Mouse (Mus musculus) macrophage (primary cell): ENCODE data around the gene Ubash3a. TPM values are rescaled to one million over a fixed set of nuclear protein-coding genes. Genes with fewer than 3 reads are reported as not detected.
"Not testable (repeated sequence)": the region's sequence is repeated elsewhere in the genome, so short reads cannot be mapped to it uniquely, and the experiment has no call there.

Experiments
- H3K27ac ChIP-seq: fragments of 350-480 bp; formaldehyde crosslinking; 2 replicates; pipeline ENCODE4 v1.9.0; 2021
- H3K36me3 ChIP-seq: fragments of 350-480 bp; formaldehyde crosslinking; 2 replicates; pipeline ENCODE4 v1.9.0; 2021; ENCODE audit errors: inconsistent target
- H3K4me3 ChIP-seq: fragments of 350-480 bp; formaldehyde crosslinking; 2 replicates; pipeline ENCODE4 v1.9.0; 2021; ENCODE audit errors: inconsistent target
- H3K79me2 ChIP-seq: fragments of 350-480 bp; formaldehyde crosslinking; 2 replicates; pipeline ENCODE4 v1.9.0; 2021; ENCODE audit errors: inconsistent target
- WGBS: methylation state at CpG from one replicate; pipeline ENCODE4 v1.1.7; 2026; ENCODE audit warnings: inconsistent platforms; ENCODE audit not compliant: missing documents; 5-methylcytosine and 5-hydroxymethylcytosine counted together
- polyA plus RNA-seq: library from polyadenylated mRNA; stranded (reverse); fragments of 250-400 nt; gene quantifications from 3 replicates; pipeline ENCODE4 v1.2.4, GENCODE M21; 2018; ENCODE audit warnings: inconsistent platforms

Gene Ubash3a
- polyA plus RNA-seq, 1 experiment from 2014 or later: 0.24 TPM

DNA sequence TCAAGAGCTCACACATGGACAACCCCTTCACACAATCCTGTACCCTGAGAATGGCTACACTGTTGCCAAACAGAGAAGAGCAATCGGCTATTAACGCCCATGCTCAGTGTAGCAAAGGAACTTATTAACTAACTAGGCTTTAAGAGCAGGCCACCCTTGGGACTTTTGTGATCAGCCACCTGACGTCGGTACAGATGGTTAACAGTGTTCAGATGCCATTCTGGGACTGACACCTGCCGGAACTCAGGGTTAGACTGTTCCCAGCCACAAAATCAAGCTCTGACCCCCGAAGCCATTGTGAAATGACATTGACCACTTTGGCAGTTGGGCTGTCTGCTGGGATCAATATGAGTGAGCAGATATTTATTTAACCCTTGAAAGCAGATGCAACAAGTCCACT is 53.7 kb downstream of the Ubash3a start:
- 87% methylated on average over 6 of the region's 6 CpGs for WGBS
- no peaks in the 10 kb centered on the region for H3K36me3 ChIP-seq
- H3K79me2 ChIP-seq: no peaks in the 10 kb centered on the region
- no peak overlapping the region for H3K27ac ChIP-seq
- H3K4me3 ChIP-seq: no peak overlapping the region

DNA sequence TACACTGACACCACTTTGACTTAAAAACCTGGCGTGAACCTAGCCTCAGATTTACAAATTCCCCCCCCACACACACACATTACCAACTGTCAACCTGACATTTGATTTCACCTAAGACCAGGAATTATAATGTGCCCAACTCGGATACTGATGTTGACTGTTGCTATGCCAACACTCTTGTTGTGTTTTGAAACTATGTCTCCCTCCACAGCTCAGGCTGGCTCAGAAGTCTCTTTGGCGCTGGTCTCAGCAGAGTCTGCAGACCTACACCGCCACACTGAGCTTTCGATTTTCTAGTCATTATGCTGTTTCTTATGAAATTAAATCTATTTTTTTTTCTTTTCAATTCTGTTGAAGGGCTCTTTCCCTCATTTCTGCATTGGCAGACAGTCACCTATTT is 55.0 kb downstream of the Ubash3a start:
- Histone ChIP-seq H3K27ac (no peak overlapping the region), H3K36me3 (no peaks in the 10 kb centered on the region), H3K79me2 (no peaks in the 10 kb centered on the region), H3K4me3 (no peak overlapping the region)
- 85% methylated on average over 5 of the region's 5 CpGs for WGBS

- WGBS: 96% methylated on average over 5 of the region's 5 CpGs
- Histone ChIP-seq H3K79me2 (no peaks in the 10 kb centered on the region), H3K36me3 (no peaks in the 10 kb centered on the region), H3K27ac (no peak overlapping the region), H3K4me3 (no peak overlapping the region)
Observed at GRCm38 (mm10) chr17:31263770-31264169, 56.1 kb downstream of the Ubash3a start.

DNA sequence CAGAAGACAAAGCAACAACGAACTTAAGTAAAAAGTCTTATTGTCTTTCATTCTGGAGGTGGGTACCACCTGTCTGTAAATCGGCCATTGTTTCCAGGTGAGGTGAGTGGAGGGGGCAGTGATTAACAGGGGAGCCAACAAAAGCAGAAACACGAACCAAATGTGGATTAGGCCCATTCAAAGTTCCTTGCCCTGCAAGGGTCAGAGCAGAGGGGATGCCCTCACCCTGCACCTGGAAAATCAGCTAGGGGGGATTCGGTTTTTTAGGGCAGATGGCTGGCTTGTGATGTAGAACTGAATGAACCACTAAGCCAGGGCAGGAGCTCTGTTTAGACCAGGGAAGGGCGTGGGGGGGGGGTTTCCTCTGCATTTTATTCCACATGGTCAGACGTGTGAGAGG is 56.7 kb downstream of the Ubash3a start:
- Histone ChIP-seq H3K27ac (no peak overlapping the region), H3K79me2 (no peaks in the 10 kb centered on the region), H3K36me3 (no peaks in the 10 kb centered on the region), H3K4me3 (no peak overlapping the region)
- WGBS: 87% methylated on average over 6 of the region's 6 CpGs

GRCm38 (mm10) chr17:31265171-31265572 is 57.5 kb downstream of the Ubash3a start:
- Histone ChIP-seq H3K27ac (no peak overlapping the region), H3K4me3 (no peak overlapping the region), H3K36me3 (no peaks in the 10 kb centered on the region), H3K79me2 (no peaks in the 10 kb centered on the region)
- 4% methylated on average over 3 of the region's 3 CpGs for WGBS

DNA sequence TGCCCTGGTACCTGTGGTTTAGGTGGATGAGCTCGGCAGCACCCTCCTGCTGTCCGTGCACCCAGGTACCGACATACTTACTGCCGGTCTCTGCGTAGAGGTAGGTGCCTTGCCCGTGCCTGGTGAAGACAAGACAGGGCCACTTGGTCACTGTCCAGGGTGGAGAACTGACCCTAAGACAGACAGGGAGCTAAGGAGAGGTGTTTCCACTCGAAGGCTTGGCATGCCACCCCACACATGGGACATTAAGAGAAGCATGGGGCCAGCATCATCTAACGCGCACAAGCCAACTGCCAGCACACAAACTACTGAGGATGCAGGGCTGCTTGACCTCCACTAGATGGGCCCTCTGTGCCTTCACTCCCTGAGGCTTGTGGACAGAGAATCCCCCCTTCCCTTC is 58.2 kb downstream of the Ubash3a start:
- 92% methylated on average over 8 of the region's 9 CpGs for WGBS
- no peaks in the 10 kb centered on the region for H3K36me3 ChIP-seq
- no peaks in the 10 kb centered on the region for H3K79me2 ChIP-seq
- H3K4me3 ChIP-seq: no peak overlapping the region
- no peak overlapping the region for H3K27ac ChIP-seq

DNA sequence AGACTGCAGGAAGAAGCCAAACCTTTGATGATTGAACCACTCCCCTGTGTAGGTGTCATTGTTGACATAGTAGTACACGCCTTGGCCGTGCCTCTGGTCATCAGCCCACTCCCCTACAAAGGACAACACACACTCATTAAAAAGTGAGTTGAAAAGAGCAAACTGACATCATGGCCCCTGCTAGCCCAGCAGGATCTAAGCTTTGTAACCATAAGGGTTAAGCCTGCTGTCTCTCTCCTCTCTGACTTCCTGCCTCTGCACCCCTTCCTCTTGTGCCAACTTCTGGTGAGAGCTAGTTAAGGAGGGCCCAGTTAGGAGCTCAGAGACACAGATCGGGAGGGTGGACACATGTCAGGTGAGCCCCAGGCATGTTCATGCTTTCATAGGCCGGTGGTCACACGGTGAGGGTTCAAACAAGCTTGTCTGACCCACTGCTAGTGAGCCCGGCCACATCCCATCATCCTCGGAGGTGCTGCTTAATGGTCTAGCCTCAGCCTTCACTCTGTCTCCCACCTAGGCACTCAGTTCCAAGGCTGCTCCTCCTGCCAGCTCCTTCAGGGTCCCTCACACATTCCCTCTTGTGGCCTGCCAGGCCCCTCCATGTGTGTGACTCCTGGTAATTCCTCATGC is 58.8 kb downstream of the Ubash3a start:
- H3K36me3 ChIP-seq: no peaks in the 10 kb centered on the region
- no peak overlapping the region for H3K27ac ChIP-seq
- no peaks in the 10 kb centered on the region for H3K79me2 ChIP-seq
- 81% methylated on average over 7 of the region's 7 CpGs for WGBS
- H3K4me3 ChIP-seq: no peak overlapping the region

DNA sequence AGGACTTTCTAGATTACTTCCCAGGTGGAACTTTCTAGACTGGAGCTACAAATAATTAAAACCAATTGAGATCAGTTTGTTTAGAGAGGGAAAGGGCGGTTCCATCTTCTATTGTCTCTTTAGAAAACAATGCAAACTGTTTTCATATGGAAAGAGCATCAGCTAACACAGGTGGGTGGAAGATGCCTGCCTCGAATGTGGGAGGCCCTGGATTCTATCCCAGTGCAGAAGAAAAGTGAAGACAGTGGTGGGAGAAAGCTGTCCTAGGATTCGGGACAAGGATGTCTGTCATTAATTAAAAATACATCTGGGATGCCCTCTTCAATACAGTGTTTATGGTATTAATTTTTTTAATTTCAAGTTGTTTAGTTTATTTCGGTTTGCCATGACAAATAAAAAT is 59.5 kb downstream of the Ubash3a start:
- no peaks in the 10 kb centered on the region for H3K36me3 ChIP-seq
- no peaks in the 10 kb centered on the region for H3K79me2 ChIP-seq
- no peak overlapping the region for H3K27ac ChIP-seq
- 90% methylated on average over 4 of the region's 4 CpGs for WGBS
- H3K4me3 ChIP-seq: no peak overlapping the region

- Histone ChIP-seq H3K79me2 (no peaks in the 10 kb centered on the region), H3K27ac (no peak overlapping the region), H3K36me3 (no peaks in the 10 kb centered on the region), H3K4me3 (no peak overlapping the region)
- 96% methylated on average over 6 of the region's 6 CpGs for WGBS
Observed at GRCm38 (mm10) chr17:31267603-31268002, 59.9 kb downstream of the Ubash3a start.

- no peak overlapping the region for H3K27ac ChIP-seq
- no peak overlapping the region for H3K4me3 ChIP-seq
- H3K36me3 ChIP-seq: no peaks in the 10 kb centered on the region
- H3K79me2 ChIP-seq: no peaks in the 10 kb centered on the region
- 86% methylated on average over 1 of the region's 1 CpGs for WGBS
Observed at GRCm38 (mm10) chr17:31268016-31268415, 60.3 kb downstream of the Ubash3a start.

DNA sequence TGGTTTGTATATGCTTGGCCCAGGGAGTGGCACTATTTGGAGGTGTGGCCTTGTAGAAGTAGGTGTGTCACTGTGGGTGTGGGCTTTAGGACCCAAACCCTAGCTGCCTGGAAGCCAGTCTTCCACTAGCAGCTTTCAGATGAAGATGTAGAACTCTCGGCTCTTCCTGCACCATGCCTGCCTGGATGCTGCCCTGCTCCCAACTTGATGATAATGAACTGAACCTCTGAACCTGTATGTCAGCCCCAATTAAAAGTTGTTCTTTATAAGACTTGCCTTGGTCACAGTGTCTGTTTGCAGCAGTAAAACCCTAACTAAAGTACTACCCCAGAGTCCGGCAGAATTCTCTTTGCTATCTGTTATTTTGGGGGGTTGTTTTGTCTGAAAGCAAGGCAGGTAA is 62.1 kb downstream of the Ubash3a start:
- Histone ChIP-seq H3K27ac (no peak overlapping the region), H3K79me2 (no peaks in the 10 kb centered on the region), H3K36me3 (no peaks in the 10 kb centered on the region), H3K4me3 (no peak overlapping the region)
- WGBS: 100% methylated on average over 2 of the region's 2 CpGs

GRCm38 (mm10) chr17:31270246-31270645 is 62.6 kb downstream of the Ubash3a start:
- Histone ChIP-seq H3K27ac (no peak overlapping the region), H3K4me3 (no peak overlapping the region), H3K79me2 (no peaks in the 10 kb centered on the region), H3K36me3 (no peaks in the 10 kb centered on the region)
- WGBS: 87% methylated on average over 4 of the region's 4 CpGs

DNA sequence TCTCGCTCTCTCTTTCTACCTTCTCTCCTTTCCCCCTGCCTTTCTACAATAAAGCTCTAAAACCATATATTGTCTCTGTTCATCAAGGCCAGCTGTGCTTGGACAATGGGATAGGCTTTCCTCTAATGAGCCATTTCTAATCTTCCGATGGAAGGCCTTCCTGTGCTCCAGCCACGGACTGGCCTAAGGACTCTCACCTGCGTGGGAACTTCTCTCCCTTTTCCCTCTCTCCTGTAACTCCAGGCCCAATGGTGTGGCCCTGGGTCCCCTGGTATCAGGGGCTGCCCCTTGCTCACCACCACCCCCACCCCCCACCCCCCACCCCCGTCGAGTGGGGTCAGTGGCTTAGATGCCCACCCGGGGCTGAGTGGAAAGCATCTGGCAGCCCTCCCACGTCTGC is 63.1 kb downstream of the Ubash3a start:
- not testable (repeated sequence) for H3K36me3 ChIP-seq, H3K27ac ChIP-seq, H3K79me2 ChIP-seq, H3K4me3 ChIP-seq
- 71% methylated on average over 7 of the region's 8 CpGs for WGBS

DNA sequence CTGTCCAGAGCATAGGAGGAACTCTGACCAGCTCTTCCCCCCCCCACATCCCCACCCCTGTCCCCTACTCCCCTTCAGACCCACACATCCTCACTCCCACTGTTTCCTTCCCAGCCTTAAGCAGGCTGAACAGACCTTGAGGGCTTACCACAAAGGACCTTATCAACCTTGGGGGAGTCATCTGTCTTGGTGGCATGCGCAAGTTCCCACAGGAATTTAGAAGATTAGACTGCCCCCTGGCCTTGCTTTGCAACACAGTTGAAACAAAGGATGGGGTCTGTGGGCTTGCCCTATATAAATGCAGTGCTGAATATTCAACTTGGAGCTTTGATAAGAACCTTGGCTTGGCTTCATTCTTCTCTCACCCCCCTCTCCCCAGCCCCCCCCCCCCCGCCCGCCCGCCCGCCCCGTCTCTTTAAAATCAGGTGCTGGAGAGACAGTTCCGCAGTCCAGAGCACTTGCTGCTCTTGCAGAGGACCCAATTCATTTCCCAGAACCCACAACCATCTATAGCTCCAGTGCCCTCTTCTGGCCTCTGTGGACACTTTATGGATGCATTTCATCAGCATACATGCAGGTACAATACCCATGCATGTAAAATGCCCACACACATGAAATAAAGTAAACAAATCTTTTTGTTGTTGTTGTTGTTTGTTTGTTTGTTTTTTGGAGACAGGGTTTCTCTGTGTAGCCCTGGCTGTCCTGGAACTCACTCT is 63.6 kb downstream of the Ubash3a start:
- no peak overlapping the region for H3K4me3 ChIP-seq
- no peaks in the 10 kb centered on the region for H3K36me3 ChIP-seq
- WGBS: 56% methylated on average over 2 of the region's 7 CpGs
- H3K79me2 ChIP-seq: no peaks in the 10 kb centered on the region
- H3K27ac ChIP-seq: no peak overlapping the region

- Histone ChIP-seq H3K79me2 (no peaks in the 10 kb centered on the region), H3K36me3 (no peaks in the 10 kb centered on the region), H3K4me3 (no peak overlapping the region), H3K27ac (no peak overlapping the region)
- 93% methylated on average over 9 of the region's 9 CpGs for WGBS
Observed at GRCm38 (mm10) chr17:31272416-31273165, 64.9 kb downstream of the Ubash3a start.
